Mouse (Mus musculus): ENCODE results near the gene Cib2.

DNA sequence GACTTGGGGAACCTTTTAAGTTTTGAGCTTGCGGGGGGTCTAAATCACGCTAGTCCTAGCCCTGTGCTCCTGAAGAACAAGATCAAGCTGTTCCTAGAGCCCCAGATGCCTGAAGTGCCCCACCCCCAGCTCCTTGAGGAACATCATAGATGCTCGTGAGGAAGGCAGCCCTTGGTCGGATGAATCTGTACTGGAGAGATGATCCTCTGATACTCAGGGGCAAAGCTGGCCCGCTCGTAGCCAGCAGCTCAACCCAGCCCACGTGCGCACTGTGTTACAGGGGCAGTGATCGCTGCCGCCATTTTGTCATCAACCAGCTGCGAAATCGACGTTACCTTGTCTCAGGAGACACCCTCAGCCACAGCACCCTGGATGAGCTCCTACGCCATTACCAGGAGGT lies 21.3 kb downstream of the Cib2 start, which contains the start of gene Sh2d7:
- TF ChIP-seq POLR2A (IDR thresholded peaks at IDR 0.05; ENCODE audit: borderline replicate concordance, extremely low read depth, low read depth, low read length): no peak
- TF ChIP-seq CTCF (IDR thresholded peaks at IDR 0.05; ENCODE audit: insufficient read depth, low read length): no peak
